Mouse (Mus musculus): ENCODE measurements around the gene Afm. TPM values are rescaled to one million over a fixed set of nuclear protein-coding genes. Genes with fewer than 3 reads are reported as not detected.

The Afm gene
- total RNA-seq, 2 experiments from 2014 or later: not detected

DNA sequence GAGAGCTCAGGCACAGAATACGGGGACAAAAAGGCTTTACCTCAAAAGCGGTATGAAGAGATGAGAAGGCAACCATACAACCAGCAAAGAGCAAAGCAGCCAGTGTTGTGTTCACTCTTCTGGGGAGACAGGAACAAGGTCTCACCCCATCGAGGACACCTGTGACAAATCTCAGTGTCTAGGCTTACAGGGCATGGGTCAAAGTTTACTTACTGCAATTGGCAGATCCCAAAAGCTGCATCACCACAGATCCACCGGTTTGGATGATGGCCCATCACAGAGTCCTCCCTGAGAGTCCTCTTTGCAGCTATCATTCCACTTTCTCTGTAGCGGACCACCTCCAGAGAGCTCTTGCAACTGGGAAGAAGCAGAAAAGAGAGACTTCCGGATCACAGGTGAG, 3.2 kb upstream of the Afm start:
- ATAC-seq (ENCODE audit: poor library complexity, severe bottlenecking): no peak

DNA sequence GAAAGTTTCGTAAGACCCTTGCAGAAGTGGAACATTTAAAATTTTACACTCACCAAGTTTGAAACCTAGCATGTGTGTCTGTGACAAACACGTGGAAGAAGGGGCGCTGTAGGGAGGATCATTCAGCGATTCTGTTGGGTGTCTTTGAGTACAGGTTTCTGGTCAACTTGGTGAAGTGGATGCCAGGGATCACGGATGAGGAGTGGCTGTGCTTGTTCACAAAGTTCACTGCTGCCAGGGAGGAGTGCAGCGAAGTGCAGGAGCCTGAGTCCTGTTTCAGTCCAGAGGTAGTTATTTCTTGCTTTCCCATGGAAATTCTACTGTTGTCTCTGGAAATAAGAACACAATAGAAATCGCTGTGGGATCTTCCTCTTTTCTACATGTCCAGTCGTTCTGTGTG, 32.5 kb downstream of the Afm start:
- no peak for ATAC-seq (ENCODE audit: poor library complexity, severe bottlenecking)

DNA sequence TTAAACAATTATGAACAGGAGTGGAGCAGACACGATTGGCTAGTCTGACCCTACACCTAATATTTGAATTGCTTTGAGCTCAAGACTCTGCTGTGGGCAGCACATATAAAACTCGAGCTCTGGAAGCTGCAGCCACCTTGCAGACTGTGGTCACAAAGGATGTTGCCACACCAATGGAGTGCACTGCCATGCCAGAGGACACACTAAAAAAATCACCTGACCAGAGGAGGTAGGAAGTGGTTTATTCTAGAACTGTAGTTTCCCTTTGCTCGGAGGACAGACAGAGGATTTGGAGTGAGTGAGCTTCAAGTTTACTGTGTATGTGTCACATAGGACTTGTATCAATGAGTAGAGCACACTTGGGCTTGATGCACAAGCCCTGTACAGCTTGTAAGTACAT, 37.3 kb downstream of the Afm start:
- no peak for ATAC-seq (ENCODE audit: poor library complexity, severe bottlenecking)

DNA sequence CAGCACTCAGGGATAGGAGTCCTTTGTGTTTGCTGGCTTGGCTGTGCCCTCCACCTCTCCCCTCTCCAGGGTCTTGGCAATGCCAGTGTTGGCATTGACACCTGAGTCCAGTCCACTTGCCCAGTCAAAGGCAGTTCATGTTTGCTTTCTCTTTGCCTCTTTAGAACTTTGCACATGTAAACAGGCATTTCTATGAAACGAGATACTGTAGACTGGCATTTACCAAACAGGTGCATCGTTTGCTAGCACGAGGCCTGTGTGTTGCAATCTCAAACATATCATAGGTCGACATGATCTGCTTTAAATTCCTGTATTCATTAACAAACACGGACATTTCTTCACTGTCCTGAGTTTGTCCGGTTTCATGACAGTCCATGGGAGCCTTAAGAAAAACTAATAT, 42.0 kb downstream of the Afm start, which contains the start of gene 5830473C10Rik:
Gene 5830473C10Rik (plus strand): TSS at position 365 of the 400 bp plus-strand sequence.
- no peak for ATAC-seq (ENCODE audit: poor library complexity, severe bottlenecking)

DNA sequence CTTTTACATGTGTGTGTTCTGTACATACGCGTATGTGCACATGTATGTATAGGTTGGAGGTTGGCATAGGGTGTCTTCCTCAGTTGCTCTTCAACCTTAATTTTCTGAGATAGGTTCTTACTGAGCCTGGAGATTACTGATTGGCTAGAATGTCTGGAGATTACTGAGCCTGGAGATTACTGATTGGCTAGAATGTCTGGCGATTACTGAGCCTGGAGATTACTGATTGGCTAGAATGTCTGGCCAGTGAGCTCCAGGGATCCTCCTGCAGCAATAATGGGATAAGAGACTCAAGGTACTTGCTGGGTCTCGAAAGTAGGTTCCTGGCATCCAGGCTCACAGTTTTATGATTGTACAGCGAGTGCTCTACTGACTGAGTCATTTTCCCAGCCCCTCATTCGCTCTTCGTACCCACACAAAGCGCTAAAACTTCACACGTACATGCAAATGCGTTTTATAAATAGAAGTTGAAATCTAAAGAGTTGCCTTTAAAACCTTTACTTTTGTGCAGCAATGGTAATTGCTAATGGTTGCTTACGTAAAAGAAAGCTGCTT, 43.1 kb downstream of the Afm start:
- ATAC-seq (ENCODE audit: poor library complexity, severe bottlenecking): no peak

DNA sequence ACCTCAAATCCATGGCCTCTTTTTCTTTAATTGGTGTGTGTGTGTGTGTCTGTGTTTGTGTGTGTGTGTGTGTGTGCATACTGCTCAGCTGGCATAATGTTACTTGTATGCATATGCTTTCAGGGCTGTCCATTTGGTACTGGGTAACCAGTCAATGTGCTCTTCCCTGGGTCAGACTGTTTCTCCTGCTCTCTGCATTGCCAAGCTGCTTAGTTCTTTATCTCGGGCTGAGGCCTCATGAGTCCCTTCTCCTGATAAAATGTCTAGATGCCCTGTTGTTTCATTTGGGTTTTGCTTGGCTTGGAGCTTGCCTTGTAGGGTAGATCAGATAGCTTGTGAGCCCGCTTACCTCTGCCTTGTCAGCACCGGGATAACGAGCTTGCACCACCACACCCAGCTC, 44.1 kb downstream of the Afm start:
- no peak for ATAC-seq (ENCODE audit: poor library complexity, severe bottlenecking)

DNA sequence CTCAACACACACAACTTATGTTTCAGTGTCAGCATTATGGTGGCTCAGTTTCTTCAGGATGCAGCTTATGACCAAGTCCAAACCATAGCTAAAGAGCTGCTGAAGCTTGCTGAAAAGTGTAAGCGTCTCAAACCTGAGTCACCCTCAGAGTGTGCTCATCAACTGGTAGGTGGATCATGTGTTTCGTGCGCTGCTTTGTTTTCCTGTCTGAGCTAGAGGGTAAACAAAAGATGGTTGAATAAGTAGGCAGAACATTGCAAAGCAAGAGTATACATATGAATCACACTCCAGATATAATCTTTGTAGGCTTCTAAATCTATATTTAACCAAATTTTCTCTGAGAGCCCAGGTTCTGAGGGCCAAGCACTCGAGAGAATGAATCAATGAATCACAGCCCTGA, 45.4 kb downstream of the Afm start:
- ATAC-seq (ENCODE audit: poor library complexity, severe bottlenecking): no peak

DNA sequence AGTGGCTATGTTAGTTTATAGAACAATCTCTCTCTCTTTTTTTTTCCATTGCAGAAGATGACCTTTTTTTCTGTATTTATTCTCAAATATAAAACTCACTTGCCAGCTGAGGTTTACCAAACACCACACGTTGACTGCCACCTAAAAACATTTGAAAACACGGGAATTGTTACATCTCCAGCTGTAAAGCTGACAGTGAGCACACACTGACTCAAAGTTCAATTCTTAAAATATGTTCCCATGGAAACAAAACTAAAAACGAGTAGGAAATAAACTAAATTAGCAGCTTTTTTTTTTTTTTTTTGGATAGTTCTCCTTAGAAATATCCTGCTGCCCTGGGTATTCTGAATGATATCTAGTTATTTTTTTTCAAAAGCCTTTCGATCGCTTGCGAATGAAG, 46.5 kb downstream of the Afm start:
- no peak for ATAC-seq (ENCODE audit: poor library complexity, severe bottlenecking)

DNA sequence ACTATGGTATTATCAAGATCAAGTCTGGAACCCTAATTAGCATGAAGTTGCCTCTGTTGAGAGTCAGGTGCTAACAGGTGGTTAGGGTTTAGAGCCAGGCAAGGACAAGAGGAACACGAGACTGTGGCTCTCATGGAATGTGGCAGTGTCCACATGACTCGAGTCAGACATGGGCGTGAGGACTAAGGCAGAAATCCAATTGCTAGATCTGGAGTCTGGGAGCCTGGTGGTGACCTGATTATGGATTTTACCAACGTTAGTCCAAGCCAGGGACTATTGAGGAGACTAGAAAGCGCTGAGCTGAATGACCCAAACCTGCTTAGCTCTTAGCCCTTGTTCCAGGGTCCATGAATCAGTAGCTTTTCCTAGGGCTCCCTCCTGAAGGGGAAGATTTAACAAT, 49.1 kb downstream of the Afm start:
- ATAC-seq (ENCODE audit: poor library complexity, severe bottlenecking): no peak

DNA sequence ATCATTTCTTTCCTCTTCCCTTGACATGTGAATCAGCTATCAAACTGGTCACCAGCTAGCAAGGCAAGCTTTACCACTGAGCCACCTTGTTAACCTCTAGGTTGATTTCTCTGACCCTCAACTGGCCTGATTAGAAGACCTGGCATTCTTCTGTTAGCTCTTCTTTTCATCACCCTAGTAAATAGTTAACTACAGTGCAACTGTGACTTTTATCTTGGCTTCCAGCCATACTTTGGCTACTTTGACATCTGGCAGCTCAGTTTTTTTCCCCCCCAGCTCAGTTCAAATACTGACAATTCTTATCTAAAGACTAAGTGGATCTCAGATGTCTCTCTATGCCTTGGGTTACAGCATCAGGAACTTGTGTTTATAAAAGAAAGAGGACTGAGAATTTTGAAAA, 49.6 kb downstream of the Afm start:
- no peak for ATAC-seq (ENCODE audit: poor library complexity, severe bottlenecking)

DNA sequence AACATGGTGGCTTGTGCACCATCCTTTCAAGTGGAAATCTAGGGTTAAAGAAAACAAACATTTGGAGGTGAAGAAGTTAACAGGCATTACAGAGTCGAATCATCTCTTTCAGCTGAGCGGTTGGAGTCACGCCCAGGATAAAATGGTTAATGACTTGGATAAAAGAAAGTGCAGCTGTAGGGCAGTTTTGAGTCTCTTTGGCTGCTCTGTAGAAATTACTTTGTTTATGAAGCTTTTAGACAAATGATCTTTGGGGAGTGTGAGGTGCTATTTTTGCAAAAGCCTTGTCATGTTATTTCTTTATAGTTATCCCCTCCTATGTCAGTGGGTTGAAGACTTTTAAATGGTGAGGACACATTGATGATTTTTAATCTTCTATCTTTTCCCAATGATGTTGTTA, 52.5 kb downstream of the Afm start:
- no peak for ATAC-seq (ENCODE audit: poor library complexity, severe bottlenecking)

DNA sequence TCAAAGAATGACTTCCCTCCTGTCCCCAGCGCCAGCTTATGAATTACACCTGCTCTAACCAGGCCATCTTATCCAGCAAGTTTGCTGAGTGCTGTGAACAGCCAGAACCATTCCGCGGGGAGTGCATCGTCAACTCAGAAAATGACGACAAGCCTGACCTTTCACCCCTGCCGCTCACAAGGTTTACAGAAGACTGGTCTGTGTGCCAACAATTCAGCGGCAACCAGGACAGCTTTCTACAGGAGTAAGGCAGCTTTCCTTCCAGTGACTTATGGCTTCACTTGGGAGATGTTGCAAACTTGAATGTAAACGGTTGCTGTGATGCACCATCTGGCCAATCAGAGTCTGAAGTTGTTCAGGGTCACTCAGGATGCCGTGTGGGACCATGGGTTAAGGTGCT, 59.0 kb downstream of the Afm start:
- ATAC-seq (ENCODE audit: poor library complexity, severe bottlenecking): no peak

DNA sequence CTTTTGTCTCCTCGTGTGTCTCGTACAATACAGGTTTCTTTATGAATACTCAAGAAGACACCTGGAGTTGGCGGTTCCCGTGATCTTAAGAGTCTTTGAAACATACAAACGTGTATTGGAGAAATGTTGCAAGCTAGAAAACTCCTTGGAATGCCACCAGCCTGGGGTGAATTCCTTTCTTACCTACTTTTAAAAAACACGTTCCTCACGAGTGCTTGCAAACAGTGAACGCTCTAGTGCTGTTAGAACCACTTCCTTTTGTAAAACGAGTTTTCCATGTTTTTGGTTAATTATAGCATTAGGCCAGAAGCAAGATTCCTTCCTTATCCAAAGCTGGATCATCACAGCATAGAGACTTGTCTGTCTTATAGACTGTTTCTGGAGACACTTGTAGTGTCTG, 60.8 kb downstream of the Afm start:
- ATAC-seq (ENCODE audit: poor library complexity, severe bottlenecking): no peak

DNA sequence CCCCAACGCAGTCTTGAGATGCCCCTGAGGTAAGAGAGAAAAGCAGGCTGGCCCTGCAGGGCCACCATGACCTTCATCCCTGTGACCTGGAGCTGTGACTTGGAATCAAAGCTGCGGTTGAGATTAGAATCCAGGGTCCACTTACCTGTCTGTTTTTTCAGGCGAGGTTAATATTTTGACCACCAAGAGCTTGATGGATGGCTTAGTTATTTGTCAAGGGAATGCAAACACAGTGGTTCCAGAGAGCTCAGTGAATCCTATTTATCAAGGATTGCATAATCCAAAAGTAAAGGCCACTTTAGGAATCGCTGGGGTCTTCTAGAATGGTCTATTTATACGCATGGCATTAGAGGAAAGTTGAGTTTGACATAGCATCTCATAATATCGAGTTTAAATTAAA, 63.4 kb downstream of the Afm start:
- no peak for ATAC-seq (ENCODE audit: poor library complexity, severe bottlenecking)

DNA sequence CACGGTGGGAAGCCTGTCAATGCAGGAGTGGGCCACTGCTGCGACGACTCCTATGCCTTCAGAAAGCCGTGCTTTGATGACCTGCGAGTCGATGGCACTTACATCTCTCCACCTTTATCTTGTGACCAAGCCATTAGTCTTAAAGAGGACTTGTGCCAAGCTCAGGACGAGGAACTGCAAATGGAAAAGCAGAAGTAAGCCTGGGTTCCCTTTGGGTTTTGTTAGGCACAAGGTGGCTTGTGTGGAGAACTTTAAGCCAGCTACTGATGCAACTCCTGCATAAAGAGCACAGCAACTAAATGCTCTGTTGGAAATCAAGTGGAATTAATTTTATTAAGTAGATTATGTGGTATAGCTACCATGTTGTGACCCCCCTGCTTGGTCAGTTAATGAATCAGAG, 66.1 kb downstream of the Afm start:
- ATAC-seq (ENCODE audit: poor library complexity, severe bottlenecking): no peak

DNA sequence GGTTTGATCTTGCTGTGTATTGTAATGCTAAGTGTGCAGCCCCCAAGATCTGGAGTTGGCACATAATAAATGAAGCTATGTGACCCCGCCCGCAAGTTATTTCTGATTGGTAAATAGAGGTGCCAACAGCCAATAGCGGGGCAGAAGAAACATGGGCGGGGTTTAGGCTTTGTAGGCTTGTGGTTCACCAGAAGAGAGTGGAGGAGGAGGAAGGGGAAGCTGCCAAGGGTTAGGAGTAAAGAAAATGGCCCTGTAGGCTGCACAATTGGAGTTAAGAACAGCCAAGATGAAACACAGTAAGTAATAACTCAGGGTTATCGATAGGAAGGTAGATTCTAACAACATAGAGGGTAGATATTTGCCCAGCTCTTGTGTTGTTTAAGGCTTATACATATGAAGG, 67.8 kb downstream of the Afm start:
- no peak for ATAC-seq (ENCODE audit: poor library complexity, severe bottlenecking)

DNA sequence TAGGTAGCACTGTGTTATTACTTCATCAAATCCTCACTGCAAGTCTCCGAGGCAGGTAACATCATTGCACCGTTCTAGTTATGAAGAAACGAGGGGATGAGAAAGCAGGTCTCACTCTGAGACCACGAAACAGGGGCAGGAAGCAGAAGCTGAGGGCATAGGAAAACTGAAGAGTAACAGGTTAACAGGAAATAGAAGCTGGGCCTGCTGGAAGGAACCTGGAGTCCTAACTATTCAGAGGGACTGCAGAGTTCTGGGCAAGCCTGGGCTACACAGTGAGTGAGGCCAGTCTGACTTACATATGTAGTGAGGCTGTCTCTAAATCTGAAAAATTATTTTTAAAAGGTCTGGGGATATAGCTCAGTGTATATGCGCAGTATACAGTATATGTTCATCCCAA, 69.4 kb downstream of the Afm start:
- no peak for ATAC-seq (ENCODE audit: poor library complexity, severe bottlenecking)

DNA sequence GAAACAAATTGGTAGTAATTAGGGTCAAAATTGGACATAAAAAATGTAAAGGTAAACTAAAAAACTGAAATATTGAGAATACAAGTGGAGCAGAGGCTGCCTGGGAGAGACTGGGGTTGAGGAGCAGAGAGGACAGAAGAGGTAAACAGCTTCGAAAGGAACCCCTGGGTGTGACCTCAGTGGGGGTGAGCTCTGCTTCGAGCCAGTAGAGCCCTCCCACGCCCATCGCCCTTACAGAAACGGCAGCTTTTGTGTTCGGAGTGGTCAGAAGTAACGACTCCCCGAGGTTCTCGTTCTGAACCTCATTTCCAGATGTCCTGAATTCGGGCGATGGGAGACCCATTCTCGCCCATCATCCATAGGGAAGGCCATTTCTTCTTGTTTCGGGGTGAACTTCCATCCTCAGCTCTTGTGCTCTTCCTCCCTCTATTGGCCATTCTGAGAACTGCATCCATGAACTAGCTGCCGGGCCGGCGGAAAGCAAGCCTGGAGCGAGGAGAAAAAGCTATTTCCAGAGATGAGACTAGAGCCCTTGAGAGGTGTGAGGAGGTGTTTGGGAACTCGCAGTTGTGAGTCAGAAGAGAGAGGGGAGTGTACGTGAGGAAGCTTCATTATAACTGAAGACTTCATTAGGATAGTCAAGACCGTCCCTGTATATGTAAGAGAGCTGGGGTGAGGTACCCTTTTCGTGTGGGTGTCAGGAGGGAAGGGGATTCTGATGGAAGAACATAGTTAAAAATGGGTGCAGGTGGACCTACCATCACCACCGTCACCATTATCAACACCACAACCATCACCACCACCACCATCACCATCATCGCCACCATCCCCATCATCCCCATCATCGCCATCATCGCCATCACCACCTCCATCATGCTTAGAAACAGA, 70.2 kb downstream of the Afm start:
- peak; percentile 95 for ATAC-seq (ENCODE audit: poor library complexity, severe bottlenecking)

DNA sequence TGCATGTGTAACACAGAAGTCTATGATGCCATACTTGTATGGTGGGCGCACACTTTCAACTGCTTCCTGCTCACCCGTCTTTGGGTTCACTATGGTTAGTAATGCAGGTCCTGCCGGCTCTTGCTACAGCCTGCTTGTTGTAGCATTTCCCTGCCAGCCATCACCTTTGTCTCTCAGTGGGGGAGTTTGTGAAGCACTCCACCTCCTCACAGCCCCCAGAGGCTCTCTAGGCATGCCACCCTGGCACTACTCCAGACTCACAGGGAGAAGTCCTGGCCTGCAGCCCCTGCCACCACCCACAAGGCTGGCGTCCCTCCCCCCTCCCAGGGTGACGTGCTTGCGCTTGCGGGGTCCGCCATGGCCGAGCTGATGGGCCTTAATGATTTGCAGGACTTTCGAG, 71.9 kb downstream of the Afm start:
- ATAC-seq (ENCODE audit: poor library complexity, severe bottlenecking): no peak

DNA sequence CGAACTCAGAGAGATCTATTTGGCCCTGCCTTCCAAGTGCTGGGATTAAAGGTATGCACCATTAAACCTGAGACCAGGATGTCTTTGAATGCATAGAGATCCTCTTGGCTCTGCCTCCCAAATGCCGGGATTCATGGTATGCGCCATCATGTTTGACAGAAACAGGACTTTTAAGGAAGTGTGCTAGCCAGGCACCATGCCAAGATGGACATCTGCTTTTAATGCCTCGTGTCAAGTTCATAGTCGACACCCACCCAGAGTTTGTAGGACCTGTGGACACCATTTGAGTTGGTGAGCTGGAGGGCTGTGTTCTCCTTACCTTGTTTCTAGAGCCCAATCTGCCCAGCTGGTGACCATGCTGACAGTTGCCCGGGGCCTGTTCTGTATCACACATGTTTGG, 73.2 kb downstream of the Afm start:
- no peak for ATAC-seq (ENCODE audit: poor library complexity, severe bottlenecking)

DNA sequence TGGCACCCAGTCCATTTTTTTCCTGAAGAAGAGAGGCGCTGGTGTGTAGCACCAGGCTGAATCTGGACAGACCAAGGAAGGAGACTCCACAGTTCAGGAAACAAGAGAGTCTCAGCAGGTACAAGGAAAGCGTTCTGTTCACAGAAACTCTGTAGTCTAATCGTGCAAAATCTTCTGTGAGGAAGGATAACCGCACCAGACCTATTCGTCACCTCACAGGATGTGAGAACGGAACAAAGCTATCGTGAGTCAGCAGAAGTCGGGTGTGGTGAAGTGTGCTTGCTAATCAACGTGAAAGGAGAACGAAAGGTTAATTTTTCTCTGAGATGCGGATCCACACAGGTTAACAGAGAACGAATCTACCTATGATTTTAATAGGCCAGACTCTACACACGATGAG, 76.2 kb downstream of the Afm start:
- peak; percentile 95 for ATAC-seq (ENCODE audit: poor library complexity, severe bottlenecking)

DNA sequence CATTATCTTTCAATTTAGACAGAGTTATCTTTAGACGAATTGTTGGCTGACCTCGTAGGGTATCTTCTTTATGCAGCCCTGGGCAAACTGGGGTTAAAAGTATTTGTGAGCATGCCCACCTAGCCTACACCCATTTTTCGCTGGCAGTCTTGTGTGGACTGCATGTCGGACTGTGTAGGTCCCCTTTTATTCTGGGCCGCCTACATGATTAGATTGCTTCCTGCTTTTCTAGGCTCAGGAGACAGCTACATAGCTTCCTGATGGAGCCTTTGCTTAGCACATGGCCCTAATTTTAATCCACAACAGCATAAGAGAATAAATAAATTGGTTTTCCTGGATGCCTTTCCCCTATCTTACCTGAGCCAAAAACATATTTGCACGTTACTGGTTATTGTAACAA, 77.4 kb downstream of the Afm start:
- no peak for ATAC-seq (ENCODE audit: poor library complexity, severe bottlenecking)

DNA sequence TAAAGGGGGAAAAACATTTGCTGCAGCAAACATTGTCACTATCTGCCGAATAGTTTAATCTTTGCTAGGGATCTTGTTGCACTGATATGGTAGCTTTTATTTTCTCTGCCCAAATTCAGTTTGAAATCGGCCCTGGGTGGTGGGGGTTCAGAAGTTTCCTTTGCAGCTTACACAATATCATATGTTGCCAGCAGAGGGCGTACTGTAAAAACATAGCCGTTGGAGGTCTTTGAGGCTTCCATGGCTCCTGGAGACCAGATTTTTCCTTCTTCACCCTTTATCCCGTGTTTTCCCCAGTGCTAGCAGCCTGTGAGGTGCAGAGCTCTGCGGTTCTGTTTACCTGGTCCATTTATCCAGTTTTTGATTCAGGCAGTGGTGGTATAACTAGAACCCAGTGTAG, 82.7 kb downstream of the Afm start:
- ATAC-seq (ENCODE audit: poor library complexity, severe bottlenecking): peak; percentile 70

All from megakaryocyte, adult 5-6 weeks (primary cell).